Mouse (Mus musculus) small intestine, adult 2 months (tissue): ENCODE measurements around the gene Lrrc8a.

Source experiments
- CTCF ChIP-seq: fragments of 200-500 bp; IDR thresholded peaks from 2 replicates; pipeline ENCODE4 v1.5.1; 2012; ENCODE audit warnings: low read depth, mild to moderate bottlenecking, control low read depth, inconsistent platforms, low read length, moderate library complexity, mixed read lengths; ENCODE audit not compliant: insufficient replicate concordance, insufficient read length; ENCODE audit errors: extremely low read depth
- POLR2A ChIP-seq: fragments of 200-500 bp; IDR thresholded peaks from 2 replicates; pipeline ENCODE4 v1.6.1; 2012; ENCODE audit warnings: low read depth, mild to moderate bottlenecking, control low read depth, inconsistent platforms, low read length, moderate library complexity

DNA sequence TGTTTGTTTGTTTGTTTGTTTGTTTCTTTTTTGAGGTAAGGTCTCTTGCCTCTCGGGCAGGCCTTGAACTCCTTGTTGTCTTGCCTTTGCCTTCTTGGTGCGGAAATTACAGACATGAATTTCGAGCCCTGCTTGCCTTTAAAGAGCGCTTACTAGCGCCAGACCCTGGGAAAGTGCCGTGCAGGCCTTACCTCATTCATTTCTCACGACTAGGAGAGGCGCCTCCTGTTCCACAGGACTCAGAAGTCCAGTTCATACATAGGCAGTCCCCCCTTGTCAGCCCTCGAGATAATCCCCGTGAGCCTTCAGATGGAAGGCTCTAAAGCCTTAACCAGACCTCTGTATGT is 49.5 kb downstream of the Lrrc8a start:
- TF ChIP-seq CTCF (no peak), POLR2A (no peak)
